Mouse (Mus musculus): ENCODE results near the gene Eif2ak3.
"Not testable (repeated sequence)": the region's sequence is repeated elsewhere in the genome, so short reads cannot be mapped to it uniquely, and the experiment has no call there.

Eif2ak3 gene

GRCm38 (mm10) chr6:70844002-70844804 is at the start of gene Eif2ak3:
Gene Eif2ak3 (plus strand): TSS chr6:70844515.
- peak; percentile 99 for DNase-seq (ENCODE audit: low spot score)

GRCm38 (mm10) chr6:70796940-70797339 is 47.4 kb upstream of the Eif2ak3 start:
- DNase-seq (ENCODE audit: low spot score): no peak

GRCm38 (mm10) chr6:70797581-70798251 is 46.6 kb upstream of the Eif2ak3 start:
- peak; percentile 76 for DNase-seq (ENCODE audit: low spot score)

GRCm38 (mm10) chr6:70804632-70805031 is 39.7 kb upstream of the Eif2ak3 start:
- peak; percentile 84 for DNase-seq (ENCODE audit: low spot score)

GRCm38 (mm10) chr6:70805267-70805666 is 39.0 kb upstream of the Eif2ak3 start:
- DNase-seq (ENCODE audit: low spot score): peak; percentile 82

- DNase-seq (ENCODE audit: low spot score): peak; percentile 94
These were observed 38.3 kb upstream of the Eif2ak3 start for GRCm38 (mm10) chr6:70805820-70806513.

- DNase-seq (ENCODE audit: low spot score): no peak
These were observed 37.8 kb upstream of the Eif2ak3 start for GRCm38 (mm10) chr6:70806514-70806912.

GRCm38 (mm10) chr6:70810524-70810923 is 33.8 kb upstream of the Eif2ak3 start:
- no peak for DNase-seq (ENCODE audit: low spot score)

- DNase-seq (ENCODE audit: low spot score): peak; percentile 88
These were observed 32.5 kb upstream of the Eif2ak3 start for GRCm38 (mm10) chr6:70811557-70812525.

- no peak for DNase-seq (ENCODE audit: low spot score)
These were observed 31.8 kb upstream of the Eif2ak3 start for GRCm38 (mm10) chr6:70812526-70812895.

GRCm38 (mm10) chr6:70813921-70814628 is 30.2 kb upstream of the Eif2ak3 start:
- no peak for DNase-seq (ENCODE audit: low spot score)

GRCm38 (mm10) chr6:70814629-70814950 is 29.7 kb upstream of the Eif2ak3 start:
- DNase-seq (ENCODE audit: low spot score): no peak

GRCm38 (mm10) chr6:70815471-70815870 is 28.8 kb upstream of the Eif2ak3 start:
- DNase-seq (ENCODE audit: low spot score): no peak

- no peak for DNase-seq (ENCODE audit: low spot score)
These were observed 22.7 kb upstream of the Eif2ak3 start for GRCm38 (mm10) chr6:70821566-70821965.

- no peak for DNase-seq (ENCODE audit: low spot score)
These were observed 21.9 kb upstream of the Eif2ak3 start for GRCm38 (mm10) chr6:70822386-70822910.

- not testable (repeated sequence) for DNase-seq (ENCODE audit: low spot score)
These were observed 21.0 kb upstream of the Eif2ak3 start for GRCm38 (mm10) chr6:70823277-70823676.

- DNase-seq (ENCODE audit: low spot score): peak; percentile 71
These were observed 20.0 kb upstream of the Eif2ak3 start for GRCm38 (mm10) chr6:70824085-70824986.

GRCm38 (mm10) chr6:70824987-70825337 is 19.4 kb upstream of the Eif2ak3 start:
- no peak for DNase-seq (ENCODE audit: low spot score)

GRCm38 (mm10) chr6:70829451-70829850 is 14.9 kb upstream of the Eif2ak3 start:
- DNase-seq (ENCODE audit: low spot score): no peak

GRCm38 (mm10) chr6:70830552-70830951 is 13.8 kb upstream of the Eif2ak3 start:
- no peak for DNase-seq (ENCODE audit: low spot score)
